Mouse (Mus musculus): Measurements from ENCODE around the gene Kcna1. TPM values are rescaled to one million over a fixed set of nuclear protein-coding genes. Genes with fewer than 3 reads are reported as not detected.

Kcna1 gene
- total RNA-seq, 2 experiments from 2014 or later = 1.0 to 1.4 TPM

DNA sequence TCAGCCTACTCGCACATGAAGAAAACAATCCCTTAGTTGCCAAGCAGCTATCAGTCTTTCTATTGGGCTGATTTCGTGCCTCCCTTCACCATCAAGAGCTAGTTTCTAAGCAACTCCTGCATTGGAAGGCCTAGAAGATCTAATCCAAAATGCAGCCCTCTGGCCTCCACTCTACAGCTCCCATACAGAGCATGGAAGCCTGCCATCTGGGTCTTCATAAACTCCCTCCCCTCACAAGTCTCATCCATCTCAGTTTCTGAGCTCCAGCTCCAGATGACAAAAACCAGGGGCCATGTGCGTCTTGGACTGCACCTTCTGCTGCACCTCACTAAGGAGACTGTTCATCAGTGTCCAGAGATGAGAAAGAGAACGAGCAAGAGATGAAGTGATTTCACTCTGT, 52.8 kb downstream of the Kcna1 start:
- no peak for DNase-seq
- Histone ChIP-seq H3K4me3 (no peak overlapping the region), H3K27ac (no peak overlapping the region)
- intact Hi-C loops (cut with DNase I) = no loop called here
- no peak for TF ChIP-seq CTCF (IDR thresholded peaks at IDR 0.05)

Other genes starting within 250 kb of the Kcna1 start
- 10 to 100 TPM in 1 of 2 experiments, 1 to 10 TPM in 1; 3.8 to 10.3 TPM for gene Kcna5, start 111.0 kb downstream of the Kcna1 start, total RNA-seq (2021)
- under 1 TPM; 0.15 to 0.28 TPM for gene Kcna6, start 94.3 kb upstream of the Kcna1 start, total RNA-seq (2021)
- gene Ndufa9, start 202.8 kb upstream of the Kcna1 start, total RNA-seq (2021) = 100 to 1,000 TPM; 283 to 396 TPM
- gene Akap3, start 206.7 kb upstream of the Kcna1 start, total RNA-seq (2021) = not detected